Mouse (Mus musculus) right cerebral cortex, postnatal 14 days (tissue): ENCODE measurements at regions not wholly inside any gene's neighbourhood (a gene's known extent, or its start where the extent isn't known, plus 50 kb on each side); places are given as distances from the start of the nearest gene placed in this dataset.

Experiments
- DNase-seq: peaks from one replicate; pipeline ENCODE4 v3.0.0; 2022

- DNase-seq = no peak
These were observed 56.0 kb downstream of the Foxf2 start for GRCm38 (mm10) chr13:31681571-31681970.

- no peak for DNase-seq
These were observed 57.7 kb downstream of the Foxf2 start for GRCm38 (mm10) chr13:31683311-31683710.

GRCm38 (mm10) chr13:31688531-31688930, 62.9 kb downstream of the Foxf2 start:
- no peak for DNase-seq

- peak; percentile 7 for DNase-seq
These were observed 63.7 kb downstream of the Foxf2 start for GRCm38 (mm10) chr13:31689317-31689716.

- DNase-seq = no peak
These were observed 70.1 kb downstream of the Foxf2 start for GRCm38 (mm10) chr13:31695725-31696124.

GRCm38 (mm10) chr13:31704199-31704598, 78.6 kb downstream of the Foxf2 start:
- no peak for DNase-seq

GRCm38 (mm10) chr13:31705406-31705805, 79.8 kb downstream of the Foxf2 start:
- no peak for DNase-seq

GRCm38 (mm10) chr13:31710681-31711080, 85.1 kb downstream of the Foxf2 start:
- no peak for DNase-seq

- no peak for DNase-seq
These were observed 90.1 kb downstream of the Foxf2 start for GRCm38 (mm10) chr13:31715683-31716082.

- DNase-seq = no peak
These were observed 89.7 kb upstream of the Foxc1 start for GRCm38 (mm10) chr13:31716771-31717170.

GRCm38 (mm10) chr13:31720731-31721130, 85.7 kb upstream of the Foxc1 start:
- no peak for DNase-seq

- no peak for DNase-seq
These were observed 77.6 kb upstream of the Foxc1 start for GRCm38 (mm10) chr13:31728862-31729261.

GRCm38 (mm10) chr13:31746276-31746675, 60.2 kb upstream of the Foxc1 start:
- DNase-seq = no peak
